Mouse (Mus musculus) embryonic fibroblast, embryonic 13.5 days (primary cell): ENCODE measurements around the gene Ppfibp2. TPM values are rescaled to one million over a fixed set of nuclear protein-coding genes. Genes with fewer than 3 reads are reported as not detected.

Experiments
- H3K27ac ChIP-seq: 2 replicates; pipeline ENCODE4 v1.5.1; 2012; ENCODE audit warnings: low read length, control low read depth, inconsistent platforms; ENCODE audit not compliant: insufficient read depth
- H3K4me1 ChIP-seq: 2 replicates; pipeline ENCODE4 v1.6.1; 2011; ENCODE audit warnings: low read length; ENCODE audit not compliant: control insufficient read depth, insufficient read depth
- H3K4me3 ChIP-seq: 2 replicates; pipeline ENCODE4 v1.5.1; 2011; ENCODE audit warnings: mild to moderate bottlenecking, control low read depth, low read length; ENCODE audit not compliant: insufficient read depth
- CTCF ChIP-seq: IDR thresholded peaks from 2 replicates; pipeline ENCODE4 v1.5.1; 2011; ENCODE audit warnings: mild to moderate bottlenecking, control low read depth, low read length, moderate library complexity, borderline replicate concordance; ENCODE audit not compliant: insufficient read depth
- POLR2A ChIP-seq: IDR thresholded peaks from 2 replicates; pipeline ENCODE4 v1.6.1; 2011; ENCODE audit warnings: low read depth, mild to moderate bottlenecking, control low read depth, low read length, moderate library complexity
- polyA plus RNA-seq: library from polyadenylated mRNA; stranded (reverse); fragments of >200 nt; gene quantifications from 2 replicates; pipeline ENCODE4 v1.2.4, GENCODE M21; 2011; ENCODE audit warnings: low read depth; ENCODE audit not compliant: missing spikeins, insufficient read length

Ppfibp2 gene
- polyA plus RNA-seq, 1 experiment, result 2.0 TPM

- Histone ChIP-seq H3K4me3 (no peak overlapping the region), H3K27ac (no peak overlapping the region), H3K4me1 (no peaks in the 10 kb centered on the region)
- no peak for TF ChIP-seq POLR2A
- no peak for TF ChIP-seq CTCF
Observed at GRCm38 (mm10) chr7:107573856-107574255, 21.2 kb upstream of the Ppfibp2 start.

GRCm38 (mm10) chr7:107574276-107574675 is 20.7 kb upstream of the Ppfibp2 start:
- no peak for TF ChIP-seq CTCF
- H3K4me3 ChIP-seq, result no peak overlapping the region
- no peak overlapping the region for H3K27ac ChIP-seq
- H3K4me1 ChIP-seq, result no peaks in the 10 kb centered on the region

- TF ChIP-seq CTCF, result no peak
- TF ChIP-seq POLR2A, result no peak
- Histone ChIP-seq H3K4me1 (no peaks in the 10 kb centered on the region), H3K27ac (no peak overlapping the region), H3K4me3 (no peak overlapping the region)
Observed at GRCm38 (mm10) chr7:107592641-107593040, 2.4 kb upstream of the Ppfibp2 start.

GRCm38 (mm10) chr7:107593904-107594303 is 1.1 kb upstream of the Ppfibp2 start:
- TF ChIP-seq POLR2A, result no peak
- TF ChIP-seq CTCF, result no peak
- H3K4me1 ChIP-seq, result no peaks in the 10 kb centered on the region
- no peak overlapping the region for H3K27ac ChIP-seq
- no peak overlapping the region for H3K4me3 ChIP-seq

- Histone ChIP-seq H3K4me1 (no peaks in the 10 kb centered on the region), H3K4me3 (peak overlapping the region; percentile 75), H3K27ac (no peak overlapping the region)
- TF ChIP-seq CTCF, result no peak
- no peak for TF ChIP-seq POLR2A
Observed at GRCm38 (mm10) chr7:107594325-107594856, 616 bp upstream of the Ppfibp2 start.

GRCm38 (mm10) chr7:107595426-107595825 is 419 bp downstream of the Ppfibp2 start:
- no peak for TF ChIP-seq POLR2A
- TF ChIP-seq CTCF, result no peak
- Histone ChIP-seq H3K4me1 (no peaks in the 10 kb centered on the region), H3K4me3 (peak overlapping the region; percentile 75), H3K27ac (no peak overlapping the region)

- no peaks in the 10 kb centered on the region for H3K4me1 ChIP-seq
- no peak overlapping the region for H3K4me3 ChIP-seq
- TF ChIP-seq CTCF, result no peak
- no peak for TF ChIP-seq POLR2A
- no peak overlapping the region for H3K27ac ChIP-seq
Observed at GRCm38 (mm10) chr7:107596753-107597152, 1.7 kb downstream of the Ppfibp2 start.

GRCm38 (mm10) chr7:107597956-107598355 is 2.9 kb downstream of the Ppfibp2 start:
- H3K4me1 ChIP-seq, result no peaks in the 10 kb centered on the region
- TF ChIP-seq CTCF (no peak), POLR2A (no peak)
- H3K4me3 ChIP-seq, result no peak overlapping the region
- no peak overlapping the region for H3K27ac ChIP-seq

GRCm38 (mm10) chr7:107600651-107601050 is 5.6 kb downstream of the Ppfibp2 start:
- TF ChIP-seq CTCF (no peak), POLR2A (no peak)
- Histone ChIP-seq H3K4me1 (no peaks in the 10 kb centered on the region), H3K27ac (no peak overlapping the region), H3K4me3 (no peak overlapping the region)

- TF ChIP-seq CTCF (no peak), POLR2A (no peak)
- Histone ChIP-seq H3K4me3 (no peak overlapping the region), H3K4me1 (no peaks in the 10 kb centered on the region), H3K27ac (no peak overlapping the region)
Observed at GRCm38 (mm10) chr7:107602505-107602904, 7.5 kb downstream of the Ppfibp2 start.

- no peak overlapping the region for H3K4me3 ChIP-seq
- TF ChIP-seq POLR2A, result no peak
- H3K27ac ChIP-seq, result no peak overlapping the region
- H3K4me1 ChIP-seq, result no peaks in the 10 kb centered on the region
Observed at GRCm38 (mm10) chr7:107602913-107603312, 7.9 kb downstream of the Ppfibp2 start.
